15 mouse cellular contexts compared by ENCODE assay signal in genomic region chr1:69667456-69667855, GRCm38 (mm10).
"Had no signal": no experiment of that assay in that cellular context is flagged by ENCODE, and none has a peak within 500 bp of the region (broad histone marks: within the 10 kb centered on the region; RNA-seq: fewer than 3 reads in every experiment).

No protein-coding gene starts in this region.

- H3K4me3 ChIP-seq: layer of hippocampus, adult 2 months; lung, embryonic 15.5 days; midbrain, embryonic 10.5 days; midbrain, embryonic 13.5 days had no signal

- H3K27me3 ChIP-seq: lung, embryonic 15.5 days; midbrain, embryonic 13.5 days had no signal

- H3K4me2 ChIP-seq: lung, embryonic 15.5 days; midbrain, embryonic 13.5 days had no signal

- H3K9me3 ChIP-seq: lung, embryonic 15.5 days; midbrain, embryonic 10.5 days; midbrain, embryonic 13.5 days had no signal

- H3K9ac ChIP-seq: liver, embryonic 14.5 days; lung, embryonic 15.5 days; midbrain, embryonic 13.5 days had no signal

- DNase-seq: kidney, adult 2 months; kidney, postnatal 25 days; layer of hippocampus, adult 9-11 months; lung, adult 18-20 months; lung, postnatal 10 days; lung, postnatal 36 days; thymus, adult 18-20 months; thymus, postnatal 4 days had no signal

- ATAC-seq: intestine, postnatal 0 days; midbrain, embryonic 13.5 days had no signal

- H3K27ac ChIP-seq: kidney, postnatal 0 days; layer of hippocampus, adult 2 months; liver, embryonic 14.5 days; lung, embryonic 15.5 days; midbrain, embryonic 10.5 days; midbrain, embryonic 13.5 days had no signal

- H3K36me3 ChIP-seq: lung, embryonic 15.5 days; midbrain, embryonic 10.5 days; midbrain, embryonic 13.5 days had no signal

- H3K4me1 ChIP-seq: lung, embryonic 15.5 days; midbrain, embryonic 13.5 days had no signal
